Mouse (Mus musculus): Measurements from ENCODE around the gene Cry2. TPM values are rescaled to one million over a fixed set of nuclear protein-coding genes. Genes with fewer than 3 reads are reported as not detected.

Gene Cry2
- total and polyA plus RNA-seq, 2 experiments from 2014 or later = 45.5 to 52.0 TPM

DNA sequence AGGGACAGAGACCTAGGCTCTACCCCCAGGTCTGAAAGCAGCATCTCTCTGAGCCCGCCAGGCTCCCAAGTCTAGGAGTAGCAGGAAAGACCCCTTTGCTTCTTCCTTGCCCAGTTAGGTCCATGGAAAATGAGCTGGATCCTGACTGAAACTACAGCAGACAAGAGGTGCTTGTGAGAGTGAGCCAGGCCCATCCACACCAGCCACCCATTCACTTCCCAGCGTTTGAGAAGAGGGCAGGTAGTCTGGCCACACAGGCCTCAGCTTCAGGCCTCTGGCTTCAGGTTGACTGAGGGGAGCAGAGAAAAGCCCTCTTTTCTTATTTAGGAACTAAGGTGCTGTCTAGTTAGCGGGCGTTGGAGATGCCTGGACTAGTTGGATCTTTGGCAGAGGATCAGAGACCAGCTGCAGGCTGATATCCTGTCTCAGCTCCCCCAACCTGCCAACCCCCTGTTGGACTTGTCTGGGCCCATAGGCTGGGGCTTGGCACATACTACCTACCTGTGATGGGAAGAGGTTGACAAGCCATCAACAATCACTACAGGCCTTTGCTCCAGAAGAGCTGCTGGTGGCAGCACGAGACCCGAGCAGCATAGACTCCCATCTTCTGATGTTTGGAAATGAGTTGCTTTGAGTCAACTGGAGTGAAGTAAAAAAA, 71.1 kb downstream of the Cry2 start:
- Histone ChIP-seq H3K4me2 (ENCODE audit: low read depth, low read length) (no peak overlapping the region), H3K27ac (no peak overlapping the region), H3K9ac (replicated peaks; ENCODE audit: low read length) (no peak overlapping the region), H3K27me3 (ENCODE audit: insufficient read depth, low read length) (no peaks in the 10 kb centered on the region), H3K4me1 (ENCODE audit: insufficient read depth, low read length) (no peaks in the 10 kb centered on the region), H3K9me3 (ENCODE audit: low read length) (no peaks in the 10 kb centered on the region), H3K4me3 (ENCODE audit: low read length) (no peak overlapping the region), H3K36me3 (ENCODE audit: insufficient read depth, low read length) (peaks cover 25% of the 10 kb centered on the region)
- no peak for ATAC-seq
- no peak for DNase-seq (ENCODE audit: low spot score)
- 90% methylated on average over 6 of the region's 6 CpGs for WGBS
- no peak for TF ChIP-seq CTCF (IDR thresholded peaks at IDR 0.05; ENCODE audit: low read depth)

DNA sequence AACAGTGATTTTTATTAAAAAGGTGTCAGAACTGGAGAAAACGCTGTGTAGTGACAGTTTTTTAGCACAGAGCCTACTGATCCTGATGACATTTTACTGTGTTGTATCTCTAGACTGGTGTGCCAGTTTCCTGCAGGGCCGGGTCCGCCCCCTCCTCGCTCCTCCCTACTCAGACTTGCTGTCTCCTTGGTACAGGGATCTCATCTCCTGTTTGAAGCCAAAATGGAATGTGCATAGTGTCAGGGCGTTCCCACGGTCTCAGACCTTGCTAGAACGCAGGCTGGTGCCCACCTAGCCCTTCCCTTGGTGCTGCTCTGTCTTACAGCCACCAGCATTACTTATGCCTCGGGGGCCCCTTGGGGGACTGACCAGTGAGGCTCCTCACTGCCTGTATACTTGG, 72.0 kb downstream of the Cry2 start:
- H3K4me1 ChIP-seq (ENCODE audit: insufficient read depth, low read length) = no peaks in the 10 kb centered on the region
- ATAC-seq (no peak), DNase-seq (ENCODE audit: low spot score) (no peak)
- H3K4me3 ChIP-seq (ENCODE audit: low read length) = no peak overlapping the region
- peaks cover 34% of the 10 kb centered on the region for H3K36me3 ChIP-seq (ENCODE audit: insufficient read depth, low read length)
- H3K27me3 ChIP-seq (ENCODE audit: insufficient read depth, low read length) = no peaks in the 10 kb centered on the region
- H3K27ac ChIP-seq = no peak overlapping the region
- H3K9ac ChIP-seq (replicated peaks; ENCODE audit: low read length) = no peak overlapping the region
- no peak for TF ChIP-seq CTCF (IDR thresholded peaks at IDR 0.05; ENCODE audit: low read depth)
- no peak overlapping the region for H3K4me2 ChIP-seq (ENCODE audit: low read depth, low read length)
- WGBS = 75% methylated on average over 8 of the region's 8 CpGs
- no peaks in the 10 kb centered on the region for H3K9me3 ChIP-seq (ENCODE audit: low read length)

DNA sequence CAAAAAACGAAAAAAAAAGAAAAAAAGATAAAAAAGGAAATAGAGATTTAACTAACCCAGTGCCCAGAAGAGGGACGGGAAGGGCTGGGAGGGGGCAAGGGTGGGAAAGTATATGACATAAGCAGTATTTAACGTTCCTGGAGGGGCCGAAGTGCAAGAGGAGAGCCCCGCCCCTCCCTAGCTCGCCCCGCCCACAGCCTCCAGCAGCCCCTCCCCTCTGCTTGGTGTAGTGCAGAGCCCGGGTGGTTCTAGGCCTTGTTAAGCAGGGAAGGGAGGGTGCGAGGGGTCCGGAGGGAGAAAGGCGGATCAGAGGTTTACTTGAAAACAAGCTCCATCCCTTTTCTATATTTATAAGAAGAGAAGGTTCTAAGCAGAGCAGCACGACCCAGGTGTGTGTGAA, 73.0 kb downstream of the Cry2 start:
- Histone ChIP-seq H3K9me3 (ENCODE audit: low read length) (no peaks in the 10 kb centered on the region), H3K36me3 (ENCODE audit: insufficient read depth, low read length) (peaks cover 37% of the 10 kb centered on the region), H3K4me3 (ENCODE audit: low read length) (no peak overlapping the region), H3K27me3 (ENCODE audit: insufficient read depth, low read length) (no peaks in the 10 kb centered on the region), H3K4me1 (ENCODE audit: insufficient read depth, low read length) (no peaks in the 10 kb centered on the region), H3K4me2 (ENCODE audit: low read depth, low read length) (no peak overlapping the region), H3K27ac (peak overlapping the region; percentile 49; the same call in 1 of the 2 replicates), H3K9ac (replicated peaks; ENCODE audit: low read length) (no peak overlapping the region)
- 22% methylated on average over 12 of the region's 12 CpGs for WGBS
- no peak for DNase-seq (ENCODE audit: low spot score)
- no peak for TF ChIP-seq CTCF (IDR thresholded peaks at IDR 0.05; ENCODE audit: low read depth)
- no peak for ATAC-seq

DNA sequence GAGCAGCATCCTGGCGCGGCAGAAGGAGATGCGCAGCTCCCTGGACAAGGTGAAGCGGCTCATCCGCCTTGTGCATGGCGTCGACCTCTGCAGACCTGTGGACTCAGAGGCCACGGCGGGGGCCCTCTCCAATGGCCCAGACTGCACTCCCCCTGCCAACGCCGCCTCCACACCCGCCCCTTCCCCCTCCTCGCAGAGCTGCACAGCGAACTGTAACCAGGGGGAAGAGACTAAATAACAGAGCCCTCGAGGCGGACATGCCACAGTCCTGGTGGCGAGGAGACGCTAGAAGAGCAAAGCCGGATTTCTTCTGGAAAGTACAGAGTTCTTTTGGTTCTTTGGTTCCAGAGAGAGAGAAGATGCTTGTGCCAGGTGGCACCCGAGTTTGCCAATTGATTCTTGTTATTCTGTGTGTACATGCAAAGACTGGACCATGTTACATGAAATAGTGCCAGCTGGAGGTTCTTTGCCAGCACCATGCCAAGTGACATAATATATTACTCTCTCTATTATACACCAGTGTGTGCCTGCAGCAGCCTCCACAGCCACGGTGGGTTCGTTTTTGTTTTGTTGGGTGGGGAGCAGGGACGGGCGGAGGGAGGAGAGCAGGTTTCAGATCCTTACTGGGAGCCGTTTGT, 73.5 kb downstream of the Cry2 start:
- Histone ChIP-seq H3K36me3 (ENCODE audit: insufficient read depth, low read length) (peaks cover 37% of the 10 kb centered on the region), H3K4me2 (ENCODE audit: low read depth, low read length) (no peak overlapping the region), H3K27ac (peak overlapping the region; percentile 49), H3K27me3 (ENCODE audit: insufficient read depth, low read length) (no peaks in the 10 kb centered on the region), H3K9me3 (ENCODE audit: low read length) (no peaks in the 10 kb centered on the region), H3K4me1 (ENCODE audit: insufficient read depth, low read length) (no peaks in the 10 kb centered on the region), H3K9ac (replicated peaks; ENCODE audit: low read length) (no peak overlapping the region), H3K4me3 (ENCODE audit: low read length) (no peak overlapping the region)
- WGBS = 59% methylated on average over 25 of the region's 25 CpGs
- ATAC-seq (peak; percentile 64; the same call in 1 of the 2 replicates), DNase-seq (ENCODE audit: low spot score) (peak; percentile 68)
- no peak for TF ChIP-seq CTCF (IDR thresholded peaks at IDR 0.05; ENCODE audit: low read depth)

DNA sequence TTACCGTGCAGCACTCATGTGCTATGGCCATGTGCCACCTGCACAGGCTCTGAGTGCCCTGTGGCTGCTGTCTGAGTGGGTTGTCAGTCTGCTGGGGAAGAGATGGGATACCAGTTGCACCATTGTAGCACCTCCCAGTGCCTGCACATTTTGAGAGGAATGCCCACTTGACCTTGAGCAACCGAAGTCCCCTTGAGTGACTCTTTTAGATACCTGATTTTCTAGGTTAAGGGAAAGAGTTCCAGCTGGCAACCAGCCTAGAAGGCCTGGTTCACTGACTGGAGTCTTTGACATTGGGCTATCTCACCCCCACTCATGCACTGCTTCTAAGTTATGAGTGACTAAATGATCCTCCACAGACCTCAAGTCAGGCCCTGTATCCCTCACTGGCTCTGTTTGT, 74.5 kb downstream of the Cry2 start:
- 85% methylated on average over 2 of the region's 2 CpGs for WGBS
- H3K36me3 ChIP-seq (ENCODE audit: insufficient read depth, low read length) = peaks cover 37% of the 10 kb centered on the region
- ATAC-seq = no peak

DNA sequence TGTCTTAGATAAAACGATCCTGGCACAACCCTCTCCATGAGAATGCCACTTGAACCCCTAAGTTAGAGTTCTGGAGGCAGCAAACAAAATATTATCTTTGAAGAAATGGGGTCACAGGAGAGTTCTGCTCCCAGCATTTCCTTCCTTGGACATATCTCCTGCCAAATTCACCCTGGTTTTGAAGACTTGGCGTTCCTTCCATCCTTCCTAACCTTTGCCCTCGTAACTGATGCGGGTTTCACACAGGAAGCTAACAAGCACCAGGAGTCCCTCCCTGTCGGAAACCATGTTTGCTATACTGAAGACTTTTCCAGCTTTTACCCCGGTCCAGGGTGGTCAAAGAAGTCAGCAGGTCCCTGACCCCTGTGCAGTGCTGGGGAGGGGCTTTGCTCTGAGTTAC, 79.6 kb downstream of the Cry2 start:
- H3K4me1 ChIP-seq (ENCODE audit: insufficient read depth, low read length) = 0 out of 2 replicates have a peak, but pooled peaks cover 3% of the 10 kb centered on the region
- H3K9ac ChIP-seq (replicated peaks; ENCODE audit: low read length) = no peak overlapping the region
- H3K27me3 ChIP-seq (ENCODE audit: insufficient read depth, low read length) = no peaks in the 10 kb centered on the region
- H3K36me3 ChIP-seq (ENCODE audit: insufficient read depth, low read length) = peaks cover 46% of the 10 kb centered on the region
- TF ChIP-seq CTCF (IDR thresholded peaks at IDR 0.05; ENCODE audit: low read depth) = no peak
- 68% methylated on average over 6 of the region's 6 CpGs for WGBS
- H3K4me2 ChIP-seq (ENCODE audit: low read depth, low read length) = no peak overlapping the region
- DNase-seq (ENCODE audit: low spot score) = no peak
- no peak for ATAC-seq
- no peak overlapping the region for H3K4me3 ChIP-seq (ENCODE audit: low read length)
- H3K9me3 ChIP-seq (ENCODE audit: low read length) = no peaks in the 10 kb centered on the region
- no peak overlapping the region; the same call in 1 of the 2 replicates for H3K27ac ChIP-seq

More for the DNA sequence above, 74.5 kb downstream of the Cry2 start:
- no peak for DNase-seq (ENCODE audit: low spot score)
- no peaks in the 10 kb centered on the region for H3K9me3 ChIP-seq (ENCODE audit: low read length)
- H3K4me3 ChIP-seq (ENCODE audit: low read length) = no peak overlapping the region
- 0 out of 2 replicates have a peak overlapping the region, but pooled peaks have one; percentile 49 for H3K27ac ChIP-seq
- H3K4me1 ChIP-seq (ENCODE audit: insufficient read depth, low read length) = no peaks in the 10 kb centered on the region
- no peak for TF ChIP-seq CTCF (IDR thresholded peaks at IDR 0.05; ENCODE audit: low read depth)
- H3K9ac ChIP-seq (replicated peaks; ENCODE audit: low read length) = no peak overlapping the region
- no peak overlapping the region for H3K4me2 ChIP-seq (ENCODE audit: low read depth, low read length)
- H3K27me3 ChIP-seq (ENCODE audit: insufficient read depth, low read length) = no peaks in the 10 kb centered on the region

Small RNAs within 50 kb of the gene (microRNA-seq; reads per million reads assigned to microRNA genes)
- 0.36 to 1.6 reads per million in 2 experiments for gene Mir7000

Other genes with a start within 250 kb of the Cry2 start
- gene Pex16, start 59.4 kb downstream of the Cry2 start, total RNA-seq (2014; rRNA removed) = 27.8 and 35.2 TPM in 2 replicates
- 44.3 and 48.6 TPM in 2 replicates for gene Pex16, start 59.4 kb downstream of the Cry2 start, polyA plus RNA-seq (2015; fragmentation: Nextera tagmentation; extraction: Ambion mirVana)
- gene Large2, start 59.2 kb downstream of the Cry2 start, total RNA-seq (2014; rRNA removed) = 0.11 and 0.16 TPM in 2 replicates
- 1.8 and 2.1 TPM in 2 replicates for gene Large2, start 59.2 kb downstream of the Cry2 start, polyA plus RNA-seq (2015; fragmentation: Nextera tagmentation; extraction: Ambion mirVana)
- 1.6 and 1.8 TPM in 2 replicates for gene 1700029I15Rik, start 51.5 kb downstream of the Cry2 start, total RNA-seq (2014; rRNA removed)
- 4.0 and 4.9 TPM in 2 replicates for gene 1700029I15Rik, start 51.5 kb downstream of the Cry2 start, polyA plus RNA-seq (2015; fragmentation: Nextera tagmentation; extraction: Ambion mirVana)
- 361 and 373 TPM in 2 replicates for gene Mapk8ip1, start 32.8 kb downstream of the Cry2 start, total RNA-seq (2014; rRNA removed)
- 177 and 182 TPM in 2 replicates for gene Mapk8ip1, start 32.8 kb downstream of the Cry2 start, polyA plus RNA-seq (2015; fragmentation: Nextera tagmentation; extraction: Ambion mirVana)
- 11.0 and 12.7 TPM in 2 replicates for gene Slc35c1, start 26.5 kb upstream of the Cry2 start, total RNA-seq (2014; rRNA removed)
- gene Slc35c1, start 26.5 kb upstream of the Cry2 start, polyA plus RNA-seq (2015; fragmentation: Nextera tagmentation; extraction: Ambion mirVana) = 12.7 and 16.4 TPM in 2 replicates
- 34.9 and 49.2 TPM in 2 replicates for gene Chst1, start 165.7 kb upstream of the Cry2 start, total RNA-seq (2014; rRNA removed)
- 23.2 and 24.4 TPM in 2 replicates for gene Chst1, start 165.7 kb upstream of the Cry2 start, polyA plus RNA-seq (2015; fragmentation: Nextera tagmentation; extraction: Ambion mirVana)